Comparison of ENCODE assay signal across 25 mouse cellular contexts in genomic region chr2:148707202-148707530, GRCm38 (mm10). TPM values are rescaled to one million over a fixed set of nuclear protein-coding genes. Genes with fewer than 3 reads are reported as not detected.
DNase-seq lines count a peak whose midpoint lies in the region; ATAC-seq and TF ChIP-seq lines count a peak whose summit lies in the region.
"Had no signal": no experiment of that assay in that cellular context is flagged by ENCODE, and none has a peak within 500 bp of the region (broad histone marks: within the 10 kb centered on the region; RNA-seq: fewer than 3 reads in every experiment).

No protein-coding gene starts in this region.

- H3K9me3 ChIP-seq in embryonic facial prominence, embryonic 12.5 days, result no peaks in the 10 kb centered on the region
- no peaks in the 10 kb centered on the region for H3K9me3 ChIP-seq in embryonic facial prominence, embryonic 10.5 days
- no peaks in the 10 kb centered on the region for H3K9me3 ChIP-seq in midbrain, embryonic 13.5 days
- no peaks in the 10 kb centered on the region for H3K9me3 ChIP-seq in midbrain, postnatal 0 days (ENCODE audit: low read length)
- H3K9me3 ChIP-seq in hindbrain, embryonic 13.5 days, result no peaks in the 10 kb centered on the region
- no peaks in the 10 kb centered on the region for H3K9me3 ChIP-seq in neural tube, embryonic 14.5 days (ENCODE audit: control insufficient read depth, low read length)
- H3K9me3 ChIP-seq: G1E; heart, embryonic 13.5 days; limb, embryonic 15.5 days; liver, embryonic 15.5 days had no signal

- TF ChIP-seq CTCF in midbrain, postnatal 0 days (IDR thresholded peaks at IDR 0.05), result no peak

- peaks cover 12% of the 10 kb centered on the region; the same call in 1 of the 2 replicates for H3K36me3 ChIP-seq in embryonic facial prominence, embryonic 12.5 days
- peaks cover 24% of the 10 kb centered on the region; the same call in 1 of the 2 replicates for H3K36me3 ChIP-seq in embryonic facial prominence, embryonic 10.5 days (replicated peaks)
- H3K36me3 ChIP-seq in midbrain, embryonic 13.5 days, result peaks cover 40% of the 10 kb centered on the region
- H3K36me3 ChIP-seq in midbrain, postnatal 0 days (ENCODE audit: insufficient read depth, low read length), result peaks cover 23% of the 10 kb centered on the region; the same call in 1 of the 2 replicates
- H3K36me3 ChIP-seq in hindbrain, embryonic 13.5 days, result peaks cover 49% of the 10 kb centered on the region
- H3K36me3 ChIP-seq in neural tube, embryonic 14.5 days (ENCODE audit: control insufficient read depth, insufficient read depth, low read length), result peaks cover 15% of the 10 kb centered on the region; the same call in 1 of the 2 replicates
- H3K36me3 ChIP-seq: G1E; liver, embryonic 15.5 days had no signal

- H3K4me3 ChIP-seq in embryonic facial prominence, embryonic 12.5 days, result no peak overlapping the region
- no peak overlapping the region for H3K4me3 ChIP-seq in embryonic facial prominence, embryonic 10.5 days
- H3K4me3 ChIP-seq in midbrain, embryonic 13.5 days (replicated peaks), result no peak overlapping the region
- H3K4me3 ChIP-seq in midbrain, postnatal 0 days (ENCODE audit: low read depth, low read length), result no peak overlapping the region
- no peak overlapping the region for H3K4me3 ChIP-seq in hindbrain, embryonic 13.5 days
- H3K4me3 ChIP-seq in neural tube, embryonic 14.5 days (ENCODE audit: low read depth, low read length), result no peak overlapping the region
- H3K4me3 ChIP-seq: heart, embryonic 13.5 days; limb, embryonic 15.5 days; liver, embryonic 15.5 days had no signal

- 82% methylated on average over 6 of the region's 6 CpGs for WGBS in embryonic facial prominence, embryonic 12.5 days
- WGBS in embryonic facial prominence, embryonic 10.5 days, result 75% methylated on average over 6 of the region's 6 CpGs
- WGBS in midbrain, embryonic 13.5 days, result 63% methylated on average over 6 of the region's 6 CpGs
- 71% methylated on average over 6 of the region's 6 CpGs for WGBS in midbrain, postnatal 0 days
- WGBS in hindbrain, embryonic 13.5 days, result 57% methylated on average over 6 of the region's 6 CpGs
- WGBS in neural tube, embryonic 14.5 days, result 49% methylated on average over 6 of the region's 6 CpGs

- no peak overlapping the region for H3K4me2 ChIP-seq in embryonic facial prominence, embryonic 12.5 days (replicated peaks)
- no peak overlapping the region for H3K4me2 ChIP-seq in midbrain, embryonic 13.5 days (replicated peaks)
- H3K4me2 ChIP-seq in midbrain, postnatal 0 days (ENCODE audit: low read depth, low read length, poor library complexity, severe bottlenecking), result no peak overlapping the region
- no peak overlapping the region for H3K4me2 ChIP-seq in hindbrain, embryonic 13.5 days
- no peak overlapping the region for H3K4me2 ChIP-seq in neural tube, embryonic 14.5 days (ENCODE audit: low read depth, low read length)
- H3K4me2 ChIP-seq: heart, embryonic 13.5 days; limb, embryonic 15.5 days; liver, embryonic 15.5 days had no signal

- 0 out of 2 replicates have a peak, but pooled peaks have one; percentile 35 for ATAC-seq in embryonic facial prominence, embryonic 12.5 days (ENCODE audit: insufficient number of reproducible peaks, insufficient read depth, low FRiP score, low TSS enrichment)
- ATAC-seq in midbrain, embryonic 13.5 days, result peak; percentile 50; the same call in 1 of the 2 replicates
- no peak for ATAC-seq in midbrain, postnatal 0 days (ENCODE audit: low FRiP score)
- peak; percentile 52 for ATAC-seq in hindbrain, embryonic 13.5 days (ENCODE audit: low FRiP score)
- ATAC-seq in neural tube, embryonic 14.5 days (ENCODE audit: low read depth), result peak; percentile 64; the same call in 1 of the 2 replicates

- no peak for DNase-seq in embryonic facial prominence, embryonic 10.5 days (ENCODE audit: low spot score)
- no peak for DNase-seq in midbrain, postnatal 0 days (ENCODE audit: low spot score)
- no peak for DNase-seq in lung, postnatal 10 days
- no peak for DNase-seq in urinary bladder, adult 18-20 months (ENCODE audit: low spot score in 2 of 2)
- DNase-seq: adrenal gland, postnatal 25 days; cerebellum, adult 11-12 months; cerebellum, postnatal 36 days; kidney, adult 8-10 months; kidney, postnatal 14 days; lung, postnatal 14 days; right cerebral cortex, adult 18-20 months had no signal

- H3K27ac ChIP-seq in embryonic facial prominence, embryonic 12.5 days, result no peak overlapping the region
- no peak overlapping the region for H3K27ac ChIP-seq in embryonic facial prominence, embryonic 10.5 days (replicated peaks)
- no peak overlapping the region for H3K27ac ChIP-seq in midbrain, embryonic 13.5 days
- no peak overlapping the region for H3K27ac ChIP-seq in midbrain, postnatal 0 days (ENCODE audit: low read depth, low read length)
- no peak overlapping the region; the same call in 1 of the 2 replicates for H3K27ac ChIP-seq in hindbrain, embryonic 13.5 days
- H3K27ac ChIP-seq in neural tube, embryonic 14.5 days (ENCODE audit: low read depth, low read length), result no peak overlapping the region
- H3K27ac ChIP-seq: heart, embryonic 13.5 days; limb, embryonic 15.5 days; liver, embryonic 15.5 days had no signal

- no peak overlapping the region for H3K9ac ChIP-seq in embryonic facial prominence, embryonic 12.5 days
- no peak overlapping the region for H3K9ac ChIP-seq in midbrain, embryonic 13.5 days (replicated peaks)
- no peak overlapping the region for H3K9ac ChIP-seq in midbrain, postnatal 0 days (replicated peaks; ENCODE audit: low read length, poor library complexity, severe bottlenecking)
- no peak overlapping the region for H3K9ac ChIP-seq in hindbrain, embryonic 13.5 days
- no peak overlapping the region for H3K9ac ChIP-seq in neural tube, embryonic 14.5 days (replicated peaks; ENCODE audit: low read depth, low read length)
- H3K9ac ChIP-seq: heart, embryonic 13.5 days; limb, embryonic 15.5 days; liver, embryonic 15.5 days had no signal

- H3K4me1 ChIP-seq in embryonic facial prominence, embryonic 12.5 days, result no peaks in the 10 kb centered on the region
- no peaks in the 10 kb centered on the region for H3K4me1 ChIP-seq in embryonic facial prominence, embryonic 10.5 days
- H3K4me1 ChIP-seq in midbrain, embryonic 13.5 days (replicated peaks), result no peaks in the 10 kb centered on the region
- H3K4me1 ChIP-seq in midbrain, postnatal 0 days (ENCODE audit: insufficient read depth, low read length), result no peaks in the 10 kb centered on the region
- H3K4me1 ChIP-seq in hindbrain, embryonic 13.5 days (replicated peaks), result no peaks in the 10 kb centered on the region
- no peaks in the 10 kb centered on the region for H3K4me1 ChIP-seq in neural tube, embryonic 14.5 days (ENCODE audit: control insufficient read depth, insufficient read depth, low read length)
- H3K4me1 ChIP-seq: heart, embryonic 13.5 days; limb, embryonic 15.5 days; liver, embryonic 15.5 days had no signal

- H3K27me3 ChIP-seq in embryonic facial prominence, embryonic 12.5 days, result no peaks in the 10 kb centered on the region
- no peaks in the 10 kb centered on the region for H3K27me3 ChIP-seq in embryonic facial prominence, embryonic 10.5 days (replicated peaks; ENCODE audit: low read depth, poor library complexity, severe bottlenecking)
- H3K27me3 ChIP-seq in midbrain, embryonic 13.5 days, result no peaks in the 10 kb centered on the region
- H3K27me3 ChIP-seq in midbrain, postnatal 0 days (ENCODE audit: insufficient read depth, low read length), result no peaks in the 10 kb centered on the region
- no peaks in the 10 kb centered on the region for H3K27me3 ChIP-seq in hindbrain, embryonic 13.5 days
- no peaks in the 10 kb centered on the region for H3K27me3 ChIP-seq in neural tube, embryonic 14.5 days (ENCODE audit: control insufficient read depth, insufficient read depth, low read length)
- H3K27me3 ChIP-seq: heart, embryonic 13.5 days; limb, embryonic 15.5 days; liver, embryonic 15.5 days had no signal

RNA-seq across cellular contexts. Expression of gene Napb, which starts 25.1 kb away (rescaled TPM):
- 7.1 and 7.6 TPM in 2 replicates for polyA plus RNA-seq in embryonic facial prominence, embryonic 12.5 days (2016; fragmentation: Nextera tagmentation; extraction: Ambion mirVana)
- 5.7 and 6.0 TPM in 2 replicates for polyA plus RNA-seq in embryonic facial prominence, embryonic 10.5 days (2016; fragmentation: Nextera tagmentation; extraction: Ambion mirVana)
- polyA plus RNA-seq in midbrain, embryonic 13.5 days (2015; fragmentation: Nextera tagmentation; extraction: Ambion mirVana), result 43.6 and 48.1 TPM in 2 replicates
- total RNA-seq in midbrain, postnatal 0 days (2014; rRNA removed), result 147 and 186 TPM in 2 replicates
- polyA plus RNA-seq in midbrain, postnatal 0 days (2015; fragmentation: Nextera tagmentation; extraction: Ambion mirVana), result 117 and 127 TPM in 2 replicates
- polyA plus RNA-seq in hindbrain, embryonic 13.5 days (2015; fragmentation: Nextera tagmentation; extraction: Ambion mirVana), result 44.2 and 49.1 TPM in 2 replicates
- polyA plus RNA-seq in neural tube, embryonic 14.5 days (2014; fragmentation: Nextera tagmentation; extraction: Ambion mirVana), result 99.4 and 105 TPM in 2 replicates
- polyA plus RNA-seq: G1E had no signal

RNA-seq across cellular contexts. Expression of gene Gzf1, which starts 26.3 kb away (rescaled TPM):
- polyA plus RNA-seq in embryonic facial prominence, embryonic 12.5 days (2016; fragmentation: Nextera tagmentation; extraction: Ambion mirVana), result 23.1 and 25.1 TPM in 2 replicates
- 25.6 and 28.1 TPM in 2 replicates for polyA plus RNA-seq in embryonic facial prominence, embryonic 10.5 days (2016; fragmentation: Nextera tagmentation; extraction: Ambion mirVana)
- 17.6 and 17.8 TPM in 2 replicates for polyA plus RNA-seq in midbrain, embryonic 13.5 days (2015; fragmentation: Nextera tagmentation; extraction: Ambion mirVana)
- total RNA-seq in midbrain, postnatal 0 days (2014; rRNA removed), result 16.7 and 22.7 TPM in 2 replicates
- 14.1 and 14.4 TPM in 2 replicates for polyA plus RNA-seq in midbrain, postnatal 0 days (2015; fragmentation: Nextera tagmentation; extraction: Ambion mirVana)
- polyA plus RNA-seq in hindbrain, embryonic 13.5 days (2015; fragmentation: Nextera tagmentation; extraction: Ambion mirVana), result 14.8 and 14.9 TPM in 2 replicates
- 16.7 and 17.1 TPM in 2 replicates for polyA plus RNA-seq in neural tube, embryonic 14.5 days (2014; fragmentation: Nextera tagmentation; extraction: Ambion mirVana)

RNA-seq across cellular contexts. Expression of gene Nxt1, which starts 34.8 kb away (rescaled TPM):
- polyA plus RNA-seq in embryonic facial prominence, embryonic 12.5 days (2016; fragmentation: Nextera tagmentation; extraction: Ambion mirVana), result 100 and 103 TPM in 2 replicates
- polyA plus RNA-seq in embryonic facial prominence, embryonic 10.5 days (2016; fragmentation: Nextera tagmentation; extraction: Ambion mirVana), result 142 and 154 TPM in 2 replicates
- 64.0 and 65.3 TPM in 2 replicates for polyA plus RNA-seq in midbrain, embryonic 13.5 days (2015; fragmentation: Nextera tagmentation; extraction: Ambion mirVana)
- total RNA-seq in midbrain, postnatal 0 days (2014; rRNA removed), result 23.8 and 24.9 TPM in 2 replicates
- polyA plus RNA-seq in midbrain, postnatal 0 days (2015; fragmentation: Nextera tagmentation; extraction: Ambion mirVana), result 22.7 and 26.0 TPM in 2 replicates
- 53.0 and 53.3 TPM in 2 replicates for polyA plus RNA-seq in hindbrain, embryonic 13.5 days (2015; fragmentation: Nextera tagmentation; extraction: Ambion mirVana)
- 41.1 and 43.3 TPM in 2 replicates for polyA plus RNA-seq in neural tube, embryonic 14.5 days (2014; fragmentation: Nextera tagmentation; extraction: Ambion mirVana)

RNA-seq across cellular contexts. Expression of gene Cstl1, which starts 43.0 kb away (rescaled TPM):
- not detected in 2 replicates for polyA plus RNA-seq in embryonic facial prominence, embryonic 12.5 days (2016; fragmentation: Nextera tagmentation; extraction: Ambion mirVana)
- polyA plus RNA-seq in embryonic facial prominence, embryonic 10.5 days (2016; fragmentation: Nextera tagmentation; extraction: Ambion mirVana), result not detected in 2 replicates
- polyA plus RNA-seq in midbrain, embryonic 13.5 days (2015; fragmentation: Nextera tagmentation; extraction: Ambion mirVana), result not detected in 2 replicates
- total RNA-seq in midbrain, postnatal 0 days (2014; rRNA removed), result not detected in 2 replicates
- not detected in 2 replicates for polyA plus RNA-seq in midbrain, postnatal 0 days (2015; fragmentation: Nextera tagmentation; extraction: Ambion mirVana)
- polyA plus RNA-seq in hindbrain, embryonic 13.5 days (2015; fragmentation: Nextera tagmentation; extraction: Ambion mirVana), result not detected in 2 replicates
- not detected in 2 replicates for polyA plus RNA-seq in neural tube, embryonic 14.5 days (2014; fragmentation: Nextera tagmentation; extraction: Ambion mirVana)
- total RNA-seq: G1E; gastrocnemius, adult 8-10 months; granulocyte monocyte progenitor cell, adult 5-6 weeks; heart, postnatal 25 days; megakaryocyte, adult 5-6 weeks had no signal
- polyA plus RNA-seq: G1E; heart, embryonic 13.5 days; intestine, embryonic 14.5 days; limb, embryonic 15.5 days; liver, embryonic 15.5 days; small intestine, adult 2 months had no signal
